Mouse (Mus musculus) activated CD4-positive, CD25-positive, alpha-beta regulatory T cell, adult 4 months (primary cell): ENCODE measurements at regions not wholly inside any gene's neighbourhood (a gene's known extent, or its start where the extent isn't known, plus 50 kb on each side); places are given as distances from the start of the nearest gene placed in this dataset.
"Not testable (repeated sequence)": the region's sequence is repeated elsewhere in the genome, so short reads cannot be mapped to it uniquely, and the experiment has no call there.

Experiments
- ATAC-seq: one replicate; pipeline ENCODE4 v1.8.0; 2017

GRCm38 (mm10) chr5:133078390-133078789 lies 535.2 kb upstream of the Auts2 start:
- no peak for ATAC-seq

GRCm38 (mm10) chr5:133073317-133073716 lies 530.2 kb upstream of the Auts2 start:
- no peak for ATAC-seq

GRCm38 (mm10) chr5:133070141-133070540 lies 527.0 kb upstream of the Auts2 start:
- no peak for ATAC-seq

DNA sequence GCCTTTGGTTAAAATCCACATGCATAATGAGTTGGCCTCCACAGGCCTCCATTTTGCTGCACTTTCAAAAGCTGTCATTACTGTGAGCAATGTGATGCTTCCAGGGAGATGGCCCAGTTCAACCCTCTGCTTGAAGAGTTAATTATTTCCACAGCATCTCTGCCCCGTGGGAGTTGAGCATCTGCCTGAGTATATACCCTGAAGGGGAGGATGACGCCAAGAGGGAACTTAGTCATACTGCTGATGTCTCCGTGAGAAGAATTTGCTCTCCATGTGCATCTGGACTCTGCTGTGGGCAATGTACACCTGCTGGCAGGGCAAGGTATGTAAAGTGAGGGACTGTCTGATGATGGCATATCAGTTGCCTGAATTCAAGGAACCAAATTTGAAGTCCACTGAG lies 519.3 kb upstream of the Auts2 start:
- no peak for ATAC-seq

- no peak for ATAC-seq
Observed at GRCm38 (mm10) chr5:133047456-133047855, 504.3 kb upstream of the Auts2 start.

- no peak for ATAC-seq
Observed at GRCm38 (mm10) chr5:133045637-133046036, 502.5 kb upstream of the Auts2 start.

DNA sequence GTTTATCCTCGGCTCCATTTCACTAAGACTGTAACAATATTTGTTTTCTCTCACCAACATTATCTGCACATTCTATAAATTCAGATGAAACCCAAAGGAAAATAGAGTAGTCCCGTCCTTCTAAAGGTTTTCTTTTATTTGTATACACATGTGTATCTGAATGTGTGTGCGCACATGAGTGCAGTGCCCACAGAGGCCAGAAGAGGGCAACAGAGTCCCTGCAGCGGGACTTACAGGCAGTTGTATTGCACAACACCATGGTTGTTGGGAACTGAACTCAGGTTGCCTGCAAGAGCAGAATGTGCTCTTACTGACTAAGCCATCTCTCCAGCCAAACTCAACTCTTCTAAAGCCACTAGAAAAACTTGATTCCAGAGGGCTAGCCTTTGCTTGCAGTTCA lies 484.4 kb upstream of the Auts2 start:
- ATAC-seq: no peak

GRCm38 (mm10) chr5:133025121-133025520 lies 482.0 kb upstream of the Auts2 start:
- ATAC-seq: no peak

- ATAC-seq: no peak
Observed at GRCm38 (mm10) chr5:133020821-133021220, 477.7 kb upstream of the Auts2 start.

DNA sequence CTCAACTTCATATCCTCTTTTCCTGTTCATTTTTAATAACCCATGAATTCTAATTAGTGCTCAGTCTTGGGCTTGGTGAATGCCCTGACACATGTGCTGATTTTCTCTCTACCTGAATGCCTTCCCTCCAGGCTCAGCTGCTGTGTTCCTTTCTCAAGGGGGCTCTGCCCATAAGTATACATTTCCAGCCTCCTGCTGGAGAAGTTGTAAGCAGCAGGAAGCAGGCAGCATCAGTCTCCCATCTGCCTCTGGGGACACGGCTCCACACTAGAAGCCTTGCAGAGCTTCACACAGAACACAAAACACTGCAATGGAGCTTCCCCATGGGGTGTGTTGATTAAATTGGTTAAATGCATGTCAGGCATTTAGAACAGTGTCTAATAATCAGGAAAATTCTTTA lies 477.0 kb upstream of the Auts2 start:
- ATAC-seq: no peak

DNA sequence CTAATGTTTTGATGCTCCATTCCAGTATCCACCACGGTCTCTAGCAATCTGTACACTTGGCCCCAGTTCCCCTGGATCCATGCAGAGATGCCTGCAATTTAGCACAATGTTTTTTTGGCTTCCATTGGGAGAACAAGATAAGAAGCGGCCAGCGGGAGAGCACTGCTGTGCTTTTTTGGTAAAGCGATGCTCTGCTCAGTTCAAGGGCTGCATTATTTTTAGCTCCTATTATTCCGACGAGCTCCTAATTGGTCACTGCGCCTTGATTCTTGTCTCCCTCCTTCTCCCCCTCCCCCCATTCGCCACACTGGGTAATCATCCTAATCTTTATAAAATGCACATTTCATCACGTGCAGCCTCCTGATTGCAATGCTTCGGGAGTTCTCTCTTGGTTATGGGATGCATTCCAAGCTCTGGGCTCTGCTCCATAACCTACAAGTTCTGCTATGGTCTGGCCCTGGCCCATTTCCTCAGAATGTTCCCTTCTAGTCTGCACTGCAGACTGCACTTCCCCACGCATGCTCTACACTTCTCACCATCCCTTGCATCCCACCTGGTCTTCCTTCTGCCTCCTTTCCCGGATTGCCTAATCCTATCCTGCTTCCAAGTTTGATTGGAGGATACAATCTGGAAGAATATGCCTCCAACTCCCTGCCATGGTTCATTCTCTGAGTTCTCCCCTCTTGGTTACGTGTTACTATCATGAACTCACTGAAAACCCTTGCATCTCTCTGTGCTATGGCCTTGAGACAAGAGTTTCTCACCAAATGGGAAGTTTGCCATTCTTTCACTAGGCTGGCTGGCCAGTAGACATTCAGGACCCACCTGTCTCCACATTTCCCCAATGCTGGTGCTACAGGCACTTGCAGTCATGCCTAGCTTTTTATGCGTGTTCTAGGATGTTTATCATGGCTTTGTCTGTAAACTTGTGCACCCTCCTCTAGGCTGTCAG lies 467.8 kb upstream of the Auts2 start:
- ATAC-seq: no peak

- ATAC-seq: no peak
Observed at GRCm38 (mm10) chr5:132982866-132983265, 439.7 kb upstream of the Auts2 start.

GRCm38 (mm10) chr5:132979013-132979412 lies 435.9 kb upstream of the Auts2 start:
- no peak for ATAC-seq

DNA sequence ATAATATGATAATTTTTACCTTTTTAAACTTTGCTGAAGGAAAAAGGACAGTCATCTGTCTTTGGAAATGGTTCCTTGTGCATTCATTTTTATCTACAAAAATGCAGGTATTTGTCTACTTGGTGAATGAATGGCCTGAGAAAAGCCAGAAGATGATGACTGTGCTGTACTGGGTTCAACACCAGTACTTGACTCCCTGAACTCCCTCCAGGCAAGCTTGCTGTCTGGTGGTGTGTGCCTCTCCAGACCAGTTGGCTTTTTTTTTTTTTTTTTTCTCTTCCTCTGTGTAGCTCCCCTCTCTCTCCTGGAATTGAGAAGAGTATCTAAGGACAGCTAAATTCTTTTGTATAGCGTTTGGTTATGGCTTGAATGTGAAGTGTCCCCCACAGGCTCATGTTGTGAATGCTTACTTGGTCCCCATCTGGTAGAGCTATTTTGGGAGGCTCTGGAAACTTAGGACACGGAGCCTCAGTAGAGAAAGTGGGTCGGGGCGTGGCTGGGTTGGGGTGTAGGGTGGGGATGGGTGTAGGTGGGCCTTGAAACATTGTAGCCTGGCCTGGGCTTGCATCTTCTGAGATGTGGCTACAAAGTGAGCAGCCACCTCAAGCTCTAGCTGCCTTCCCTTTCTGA lies 432.3 kb upstream of the Auts2 start:
- ATAC-seq: no peak

GRCm38 (mm10) chr5:132974876-132975275 lies 431.7 kb upstream of the Auts2 start:
- no peak for ATAC-seq

DNA sequence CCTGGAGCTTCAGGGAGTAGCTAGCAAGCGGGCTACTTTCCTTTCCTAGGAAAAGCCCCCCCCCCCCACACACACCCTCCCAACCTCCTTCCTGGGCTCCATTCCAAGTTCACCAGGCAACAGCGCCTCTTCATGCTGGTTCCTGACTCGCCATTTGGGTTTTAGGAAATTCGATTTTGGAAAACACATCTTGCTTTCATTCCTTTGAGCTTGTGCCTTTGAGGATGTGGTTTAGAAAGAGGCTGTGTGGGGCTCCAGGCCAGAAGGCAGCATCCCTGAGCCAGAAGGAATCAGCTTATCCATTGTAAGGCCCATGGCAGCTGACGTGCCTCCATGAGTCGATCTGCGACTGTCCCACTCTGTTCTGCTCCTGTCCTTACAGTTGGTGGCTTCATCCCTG lies 427.9 kb upstream of the Auts2 start:
- ATAC-seq: no peak

GRCm38 (mm10) chr5:132969376-132969775 lies 426.2 kb upstream of the Auts2 start:
- no peak for ATAC-seq

DNA sequence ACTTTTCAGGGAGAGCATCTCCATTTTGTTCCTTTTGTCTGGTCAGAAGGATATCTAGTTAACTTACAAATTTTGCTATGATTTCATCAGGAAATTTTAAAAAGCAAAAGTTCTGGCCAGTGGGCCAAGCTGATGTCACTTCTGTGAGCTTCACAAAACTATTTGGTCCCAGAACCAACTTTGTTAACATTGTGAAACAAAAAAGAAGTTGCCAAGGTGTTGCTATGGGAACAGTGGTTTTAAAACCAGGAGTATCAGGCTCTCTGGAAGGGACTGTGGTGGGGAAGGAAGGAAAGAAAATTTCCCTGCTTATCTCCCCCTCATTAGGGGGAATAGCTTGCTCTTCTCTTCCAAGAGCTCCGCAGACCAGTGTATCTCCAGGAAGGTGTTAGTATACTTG lies 416.8 kb upstream of the Auts2 start:
- no peak for ATAC-seq

- ATAC-seq: no peak
Observed at GRCm38 (mm10) chr5:132956184-132956583, 413.0 kb upstream of the Auts2 start.

DNA sequence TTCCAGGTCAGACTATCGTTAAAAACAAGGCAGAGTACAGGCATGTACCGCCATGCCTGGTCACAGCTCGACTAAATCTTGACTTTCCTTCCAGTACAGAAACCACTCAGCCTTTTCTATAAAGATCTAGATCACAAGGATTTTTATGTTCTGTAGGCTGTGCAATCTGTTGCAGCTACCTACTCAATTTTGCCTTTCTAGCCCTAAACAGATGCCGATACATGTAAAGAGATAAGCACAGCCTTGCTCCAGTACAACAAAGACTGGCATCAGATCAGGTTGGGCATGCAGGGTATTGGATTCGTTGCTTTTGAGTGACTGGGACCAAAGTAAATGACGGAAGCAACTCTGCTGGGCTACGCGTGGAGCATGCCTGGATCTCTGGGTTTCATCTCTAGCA lies 411.9 kb upstream of the Auts2 start:
- no peak for ATAC-seq

- ATAC-seq: no peak
Observed at GRCm38 (mm10) chr5:132933439-132933980, 390.4 kb upstream of the Auts2 start.

DNA sequence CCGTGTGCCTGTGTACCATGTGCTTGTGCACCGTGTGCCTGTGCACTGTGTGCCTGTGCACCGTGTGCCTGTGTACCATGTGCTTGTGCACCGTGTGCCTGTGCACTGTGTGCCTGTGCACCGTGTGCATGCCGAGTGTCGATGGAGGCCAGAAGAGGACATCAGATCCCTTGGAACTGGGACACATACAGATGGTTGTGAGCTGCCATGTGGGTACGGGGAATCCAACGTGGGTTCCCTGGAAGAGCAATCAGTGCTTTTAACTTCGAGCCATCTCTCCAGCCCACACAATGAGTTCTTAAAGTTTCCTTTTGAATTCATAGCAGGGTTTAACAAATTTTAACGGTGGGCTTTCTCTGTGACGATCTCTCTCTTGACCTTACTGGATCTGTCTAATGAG lies 386.8 kb upstream of the Auts2 start:
- not testable (repeated sequence) for ATAC-seq

GRCm38 (mm10) chr5:132923365-132923764 lies 380.2 kb upstream of the Auts2 start:
- no peak for ATAC-seq

GRCm38 (mm10) chr5:132909056-132909455 lies 365.9 kb upstream of the Auts2 start:
- ATAC-seq: no peak
